Mouse (Mus musculus) cerebellum, adult 2 months (tissue): ENCODE measurements around the gene Sesn3.
A peak's percentile ranks its signal among the peaks of the same experiment; 100 is the strongest.

Source experiments
- CTCF ChIP-seq: fragments of 200-500 bp; IDR thresholded peaks from 2 replicates; pipeline ENCODE4 v1.5.1; 2011; ENCODE audit warnings: low read depth, mild to moderate bottlenecking, control low read depth, low read length, moderate library complexity, borderline replicate concordance; ENCODE audit not compliant: insufficient read depth
- POLR2A ChIP-seq: fragments of 200-500 bp; IDR thresholded peaks from 2 replicates; pipeline ENCODE4 v1.6.1; 2011; ENCODE audit warnings: low read length, control low read depth, borderline replicate concordance; ENCODE audit not compliant: insufficient read depth

DNA sequence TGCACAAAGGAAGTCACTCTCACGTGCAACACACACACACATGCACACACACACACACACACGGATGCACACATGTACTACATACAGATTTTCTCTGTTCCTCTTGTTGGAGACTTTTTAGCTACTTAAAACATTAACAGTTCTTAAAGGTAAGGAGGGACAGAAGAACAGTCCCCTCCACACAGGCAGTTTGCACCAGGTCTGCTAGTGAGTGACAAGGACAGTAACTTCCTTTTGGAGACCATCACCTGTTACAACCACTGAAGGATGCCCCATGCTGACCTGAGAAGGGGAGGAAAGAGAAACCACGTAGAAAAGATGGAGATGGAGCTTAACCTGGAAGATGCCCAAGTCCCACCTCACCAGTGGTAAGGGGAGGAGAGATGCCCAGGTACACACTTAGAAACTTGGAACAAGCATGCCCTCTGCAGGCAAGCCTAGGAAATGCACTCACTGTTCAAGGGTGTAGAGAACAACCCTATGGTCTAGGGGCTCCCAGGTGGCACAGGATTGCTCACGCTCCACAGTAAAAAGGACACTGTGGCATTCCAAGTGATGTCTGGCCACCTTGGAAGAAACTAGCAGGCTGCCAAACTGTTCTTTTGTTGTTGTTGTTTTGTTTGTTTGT is 67.3 kb downstream of the Sesn3 start:
- TF ChIP-seq CTCF: peak; percentile 94
- TF ChIP-seq POLR2A: no peak
